Mouse (Mus musculus) intestine, embryonic 15.5 days (tissue): ENCODE data around the gene Mcf2l. TPM values are rescaled to one million over a fixed set of nuclear protein-coding genes. Genes with fewer than 3 reads are reported as not detected.

Source experiments
- ATAC-seq: fragments of 200-750 bp; cut with Nextera tagmentation; 2 replicates; pipeline ENCODE4 v1.8.0; 2017; ENCODE audit warnings: moderate TSS enrichment, moderate library complexity
- H3K27ac ChIP-seq: fragments of 300-500 bp; sonication (generic); 2 replicates; pipeline ENCODE4 v1.5.1; 2015; ENCODE audit warnings: mild to moderate bottlenecking, inconsistent platforms
- H3K27me3 ChIP-seq: fragments of 300-500 bp; sonication (generic); replicated peaks from 2 replicates; pipeline ENCODE4 v1.6.1; 2015; ENCODE audit warnings: inconsistent platforms
- H3K36me3 ChIP-seq: fragments of 300-500 bp; sonication (generic); 2 replicates; pipeline ENCODE4 v1.6.1; 2015; ENCODE audit warnings: inconsistent platforms
- H3K4me1 ChIP-seq: fragments of 300-500 bp; sonication (generic); replicated peaks from 2 replicates; pipeline ENCODE4 v1.6.1; 2015; ENCODE audit warnings: inconsistent platforms
- H3K4me2 ChIP-seq: fragments of 300-500 bp; sonication (generic); replicated peaks from 2 replicates; pipeline ENCODE4 v1.6.1; 2015; ENCODE audit warnings: mild to moderate bottlenecking, inconsistent platforms
- H3K4me3 ChIP-seq: fragments of 300-500 bp; sonication (generic); replicated peaks from 2 replicates; pipeline ENCODE4 v1.5.1; 2015; ENCODE audit warnings: inconsistent platforms
- H3K9ac ChIP-seq: fragments of 300-500 bp; sonication (generic); 2 replicates; pipeline ENCODE4 v1.6.1; 2015; ENCODE audit warnings: inconsistent platforms
- H3K9me3 ChIP-seq: fragments of 300-500 bp; sonication (generic); 2 replicates; pipeline ENCODE4 v1.6.1; 2016; ENCODE audit warnings: inconsistent platforms
- WGBS: fragments of 180-500 bp; shearing (Covaris S2); methylation state at CpG from one replicate; pipeline ENCODE4 v1.1.7; 2015; 5-methylcytosine and 5-hydroxymethylcytosine counted together
- polyA plus RNA-seq: library from polyadenylated mRNA; unstranded; fragments of >200 nt; fragmentation: Nextera tagmentation; extraction: Ambion mirVana; gene quantifications from 2 replicates; pipeline ENCODE4 v1.2.1, GENCODE M21; 2015

Mcf2l gene
- 13.1 and 13.7 TPM in 2 replicates for polyA plus RNA-seq

- Histone ChIP-seq H3K9me3 (no peaks in the 10 kb centered on the region), H3K4me3 (peak within 1 kb of the TSS; percentile 45), H3K27ac (no peak within 1 kb of the TSS), H3K9ac (peak within 1 kb of the TSS; percentile 36), H3K4me2 (peak within 1 kb of the TSS; percentile 78), H3K4me1 (peaks cover 8% of the 10 kb centered on the region), H3K27me3 (peaks cover 11% of the 10 kb centered on the region), H3K36me3 (no peaks in the 10 kb centered on the region)
- under 1% methylated on average over 30 of the region's 30 CpGs for WGBS
- ATAC-seq = peak; percentile 91
These were observed at the start of gene Mcf2l for GRCm38 (mm10) chr8:12873357-12874046. Mcf2l (plus strand) TSS chr8:12873806.

DNA sequence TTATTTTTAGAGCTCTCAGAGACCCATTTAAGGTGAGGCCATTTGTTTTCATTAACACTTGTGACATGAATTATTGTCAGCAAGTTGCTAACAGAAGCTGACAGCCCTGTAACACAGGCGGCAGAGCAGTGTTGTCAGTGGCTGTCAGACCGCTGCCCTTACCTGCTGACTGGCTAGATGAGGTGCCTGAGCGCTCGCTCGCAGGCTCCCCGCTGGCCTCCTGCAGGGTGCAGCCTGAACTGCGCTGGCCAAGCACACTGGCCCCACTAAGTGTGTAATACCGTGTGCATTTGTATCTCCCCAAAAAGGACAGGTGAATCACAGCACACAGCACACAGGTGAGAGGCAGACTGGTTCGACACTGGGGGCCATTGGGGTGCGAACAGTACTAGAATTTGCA is 49.0 kb upstream of the Mcf2l start:
- no peaks in the 10 kb centered on the region for H3K9me3 ChIP-seq
- no peak overlapping the region for H3K4me3 ChIP-seq
- no peak overlapping the region for H3K27ac ChIP-seq
- no peak for ATAC-seq
- H3K4me2 ChIP-seq = no peak overlapping the region
- no peak overlapping the region for H3K9ac ChIP-seq
- no peaks in the 10 kb centered on the region for H3K27me3 ChIP-seq
- H3K4me1 ChIP-seq = no peaks in the 10 kb centered on the region
- 64% methylated on average over 10 of the region's 10 CpGs for WGBS
- H3K36me3 ChIP-seq = peaks cover 31% of the 10 kb centered on the region

GRCm38 (mm10) chr8:12825236-12825635 is 48.4 kb upstream of the Mcf2l start:
- Histone ChIP-seq H3K9ac (no peak overlapping the region), H3K9me3 (no peaks in the 10 kb centered on the region), H3K4me3 (no peak overlapping the region), H3K27ac (0 out of 2 replicates have a peak overlapping the region, but pooled peaks have one; percentile 33), H3K36me3 (peaks cover 34% of the 10 kb centered on the region), H3K4me2 (no peak overlapping the region), H3K4me1 (no peaks in the 10 kb centered on the region), H3K27me3 (no peaks in the 10 kb centered on the region)
- ATAC-seq = peak; percentile 37
- WGBS = 66% methylated on average over 6 of the region's 6 CpGs

GRCm38 (mm10) chr8:12825686-12826237 is 47.8 kb upstream of the Mcf2l start:
- Histone ChIP-seq H3K4me2 (no peak overlapping the region), H3K27me3 (no peaks in the 10 kb centered on the region), H3K9me3 (no peaks in the 10 kb centered on the region), H3K4me3 (no peak overlapping the region), H3K4me1 (no peaks in the 10 kb centered on the region), H3K9ac (no peak overlapping the region), H3K27ac (0 out of 2 replicates have a peak overlapping the region, but pooled peaks have one; percentile 33), H3K36me3 (peaks cover 34% of the 10 kb centered on the region)
- ATAC-seq = peak; percentile 57
- 67% methylated on average over 8 of the region's 8 CpGs for WGBS

DNA sequence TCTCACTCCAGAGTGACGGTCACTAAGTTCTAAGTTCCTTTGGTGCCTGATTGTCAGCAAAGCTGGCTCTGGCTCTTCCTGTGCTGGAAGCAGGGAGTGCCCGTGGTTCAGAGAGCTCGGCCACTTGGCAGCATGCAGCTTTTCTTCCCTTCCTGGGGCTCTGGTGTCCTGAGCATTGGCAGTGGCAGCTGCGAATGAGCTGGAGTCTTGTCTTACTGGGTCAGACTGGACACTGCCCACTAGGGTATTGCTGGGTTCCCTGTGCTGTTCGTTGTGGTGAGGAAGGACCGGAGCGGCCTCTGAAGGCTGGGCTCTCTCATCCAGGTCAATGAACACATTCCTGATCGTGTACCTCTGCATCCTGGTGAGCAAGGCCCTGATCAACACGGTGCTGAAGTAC is 46.5 kb upstream of the Mcf2l start:
- no peak overlapping the region for H3K9ac ChIP-seq
- H3K27me3 ChIP-seq = no peaks in the 10 kb centered on the region
- peaks cover 29% of the 10 kb centered on the region for H3K36me3 ChIP-seq
- H3K4me1 ChIP-seq = no peaks in the 10 kb centered on the region
- H3K9me3 ChIP-seq = no peaks in the 10 kb centered on the region
- H3K4me3 ChIP-seq = no peak overlapping the region
- WGBS = 91% methylated on average over 9 of the region's 9 CpGs
- H3K27ac ChIP-seq = no peak overlapping the region
- no peak overlapping the region for H3K4me2 ChIP-seq
- ATAC-seq = no peak

GRCm38 (mm10) chr8:12828298-12828697 is 45.3 kb upstream of the Mcf2l start:
- H3K4me2 ChIP-seq = no peak overlapping the region
- no peak for ATAC-seq
- no peak overlapping the region for H3K4me3 ChIP-seq
- no peak overlapping the region for H3K27ac ChIP-seq
- H3K4me1 ChIP-seq = no peaks in the 10 kb centered on the region
- H3K36me3 ChIP-seq = peaks cover 23% of the 10 kb centered on the region
- no peaks in the 10 kb centered on the region for H3K9me3 ChIP-seq
- H3K9ac ChIP-seq = no peak overlapping the region
- whole genome bisulfite sequencing = 86% methylated on average over 6 of the region's 6 CpGs
- H3K27me3 ChIP-seq = no peaks in the 10 kb centered on the region

DNA sequence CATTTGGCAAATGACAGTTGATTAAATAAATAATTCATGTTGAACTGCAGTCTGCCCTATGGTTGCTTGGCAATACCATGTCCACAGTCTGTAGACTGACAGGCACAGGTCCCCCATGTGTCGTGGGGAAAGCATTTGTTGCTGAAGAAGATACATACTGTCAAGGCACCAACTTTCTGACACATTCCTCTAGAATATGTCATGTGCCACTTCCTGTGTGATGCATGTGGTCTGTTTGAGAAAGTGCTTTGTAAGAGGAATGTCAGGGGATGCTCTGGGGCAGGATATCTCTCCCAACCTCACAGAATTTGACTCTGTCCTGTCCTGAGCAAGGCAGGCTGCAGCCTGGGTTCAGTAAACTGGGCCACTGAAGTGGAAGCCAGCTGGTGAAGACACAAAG is 44.2 kb upstream of the Mcf2l start:
- no peak overlapping the region for H3K27ac ChIP-seq
- H3K4me3 ChIP-seq = no peak overlapping the region
- H3K4me1 ChIP-seq = no peaks in the 10 kb centered on the region
- peaks cover 25% of the 10 kb centered on the region for H3K36me3 ChIP-seq
- H3K27me3 ChIP-seq = no peaks in the 10 kb centered on the region
- ATAC-seq = no peak
- H3K9ac ChIP-seq = no peak overlapping the region
- H3K4me2 ChIP-seq = no peak overlapping the region
- 89% methylated on average over 1 of the region's 1 CpGs for WGBS
- no peaks in the 10 kb centered on the region for H3K9me3 ChIP-seq

- Histone ChIP-seq H3K36me3 (peaks cover 27% of the 10 kb centered on the region), H3K27me3 (no peaks in the 10 kb centered on the region), H3K4me2 (no peak overlapping the region), H3K9me3 (no peaks in the 10 kb centered on the region), H3K4me3 (no peak overlapping the region), H3K9ac (no peak overlapping the region), H3K27ac (no peak overlapping the region), H3K4me1 (no peaks in the 10 kb centered on the region)
- no peak for ATAC-seq
- 92% methylated on average over 7 of the region's 7 CpGs for WGBS
These were observed 41.7 kb upstream of the Mcf2l start for GRCm38 (mm10) chr8:12831659-12832589.

DNA sequence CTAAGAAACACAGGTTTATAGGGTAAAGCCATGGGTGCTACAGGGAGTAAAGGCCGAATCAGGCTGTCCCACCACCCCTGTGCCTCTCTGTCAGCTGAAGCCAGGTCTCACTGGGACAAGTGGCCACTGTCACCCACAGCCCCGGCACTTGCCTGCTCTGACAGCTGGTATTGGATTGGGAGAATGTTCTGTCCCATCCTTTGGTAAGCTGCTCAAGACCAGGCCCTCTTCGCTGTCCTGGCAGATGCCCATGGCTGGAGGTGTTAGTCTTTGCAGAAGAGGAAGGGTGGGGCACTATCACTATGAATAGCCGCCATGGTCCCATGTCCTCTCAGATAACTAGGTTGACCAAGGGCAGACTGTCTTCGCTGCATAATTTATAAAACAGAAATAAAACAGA is 40.0 kb upstream of the Mcf2l start:
- Histone ChIP-seq H3K4me3 (no peak overlapping the region), H3K27me3 (no peaks in the 10 kb centered on the region), H3K4me2 (no peak overlapping the region), H3K9me3 (no peaks in the 10 kb centered on the region), H3K9ac (no peak overlapping the region), H3K27ac (no peak overlapping the region), H3K4me1 (no peaks in the 10 kb centered on the region), H3K36me3 (peaks cover 25% of the 10 kb centered on the region)
- 89% methylated on average over 5 of the region's 5 CpGs for WGBS
- no peak for ATAC-seq

DNA sequence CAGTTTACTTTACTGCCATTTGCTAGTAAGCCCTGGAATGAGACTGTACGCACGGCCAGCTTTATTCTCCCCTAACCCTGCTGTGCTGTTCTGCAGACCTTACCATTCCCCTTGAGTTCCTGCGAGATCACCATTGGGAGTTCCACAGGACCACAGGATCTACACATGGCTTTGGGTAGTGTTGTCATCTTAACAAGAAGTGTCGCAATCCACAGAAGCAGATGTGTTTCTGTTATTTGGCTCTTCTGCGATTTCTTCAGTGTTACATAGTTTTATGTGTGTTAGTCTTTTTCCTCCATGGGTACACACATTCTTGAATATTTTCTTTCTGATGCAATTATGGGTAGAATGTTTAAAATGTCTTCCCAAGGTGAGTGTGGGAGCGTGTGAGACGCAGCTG is 32.8 kb upstream of the Mcf2l start:
- 86% methylated on average over 7 of the region's 7 CpGs for WGBS
- ATAC-seq = no peak
- H3K36me3 ChIP-seq = peaks cover 23% of the 10 kb centered on the region

DNA sequence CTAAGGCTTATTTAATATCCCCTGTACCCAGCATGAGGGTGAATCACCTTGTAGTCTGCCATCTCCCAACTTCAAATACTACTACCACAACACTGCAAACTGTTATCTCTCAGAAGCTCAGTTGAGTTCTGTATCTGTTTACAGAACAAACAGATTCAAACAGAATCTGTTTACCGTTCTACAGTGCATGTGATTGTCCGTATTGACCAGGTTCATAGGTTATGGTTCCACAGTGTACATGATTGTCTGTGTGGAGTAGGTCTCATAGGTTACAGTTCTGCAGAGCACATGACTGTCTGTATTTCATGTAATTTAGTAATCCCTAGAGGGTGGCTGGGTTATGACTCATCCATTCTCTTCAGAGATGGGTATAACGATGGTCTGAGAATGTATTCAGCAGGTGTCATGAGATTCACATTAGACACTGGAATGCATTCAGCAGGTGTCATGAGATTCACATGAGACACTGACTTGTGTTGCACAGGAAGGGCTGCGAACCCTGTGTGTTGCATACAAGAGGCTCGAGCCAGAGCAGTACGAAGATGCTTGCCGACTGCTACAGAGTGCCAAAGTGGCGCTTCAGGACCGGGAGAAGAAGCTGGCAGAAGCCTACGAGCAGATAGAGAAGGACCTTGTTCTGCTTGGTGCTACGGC is 31.1 kb upstream of the Mcf2l start:
- Histone ChIP-seq H3K4me1 (no peaks in the 10 kb centered on the region), H3K4me2 (no peak overlapping the region), H3K9me3 (no peaks in the 10 kb centered on the region), H3K4me3 (no peak overlapping the region), H3K9ac (no peak overlapping the region), H3K36me3 (peaks cover 25% of the 10 kb centered on the region), H3K27ac (no peak overlapping the region), H3K27me3 (no peaks in the 10 kb centered on the region)
- WGBS = 85% methylated on average over 11 of the region's 11 CpGs
- ATAC-seq = no peak

More for the DNA sequence above, 32.8 kb upstream of the Mcf2l start:
- H3K27ac ChIP-seq = no peak overlapping the region
- no peak overlapping the region for H3K4me2 ChIP-seq
- no peak overlapping the region for H3K9ac ChIP-seq
- H3K9me3 ChIP-seq = no peaks in the 10 kb centered on the region
- no peak overlapping the region for H3K4me3 ChIP-seq
- H3K27me3 ChIP-seq = no peaks in the 10 kb centered on the region
- H3K4me1 ChIP-seq = no peaks in the 10 kb centered on the region
